Mouse (Mus musculus) CH12.LX (cell line): Measurements from ENCODE around the gene Gmppa. TPM values are rescaled to one million over a fixed set of nuclear protein-coding genes. Genes with fewer than 3 reads are reported as not detected.

Experiments used
- DNase-seq: peaks from one replicate; pipeline ENCODE4 v3.0.0-alpha.2; 2013; ENCODE audit errors: extremely low read depth
- H3K27ac ChIP-seq: 2 replicates; pipeline ENCODE4 v1.5.1; 2012; ENCODE audit warnings: low read depth, mild to moderate bottlenecking, control low read depth, moderate library complexity; ENCODE audit not compliant: insufficient read depth
- H3K27me3 ChIP-seq: replicated peaks from 2 replicates; pipeline ENCODE3; 2012; ENCODE audit warnings: inconsistent platforms
- H3K36me3 ChIP-seq, 2 experiments: replicated peaks in 1 of 2; 2 replicates each; pipeline versions ENCODE3 to v1.6.1; 2012; ENCODE audit warnings: inconsistent platforms in 1 of 2, low read length in 1 of 2, mild to moderate bottlenecking in 1 of 2, mixed read lengths in 1 of 2, moderate library complexity in 1 of 2; ENCODE audit not compliant: control insufficient read depth in 1 of 2, insufficient read depth in 1 of 2
- H3K4me1 ChIP-seq, 2 experiments: 2 replicates each; pipeline ENCODE4 v1.6.1; 2012; ENCODE audit warnings: inconsistent platforms in 1 of 2, moderate library complexity in 1 of 2; ENCODE audit not compliant: insufficient read depth in 2 of 2, control insufficient read depth in 1 of 2
- H3K4me2 ChIP-seq: 2 replicates; pipeline ENCODE4 v1.6.1; 2012; ENCODE audit warnings: low read depth, mild to moderate bottlenecking, control low read depth; ENCODE audit not compliant: poor library complexity, insufficient read depth, severe bottlenecking
- H3K4me3 ChIP-seq, 3 experiments: fragments of 150-350 bp in 1 of 3; sonication (generic) in 1 of 3; replicated peaks in 1 of 3; 2 replicates each; pipeline versions ENCODE3 to v1.5.1; 2011 to 2012; ENCODE audit warnings: low read depth in 2 of 3, low read length in 2 of 3, mild to moderate bottlenecking in 2 of 3, moderate library complexity in 2 of 3, control low read depth in 1 of 3, improper control_type of control experiment in 1 of 3, inconsistent platforms in 1 of 3, mixed read lengths in 1 of 3; ENCODE audit not compliant: poor library complexity in 1 of 3
- H3K79me2 ChIP-seq: replicated peaks from 2 replicates; pipeline ENCODE4 v1.6.1; 2012; ENCODE audit warnings: mild to moderate bottlenecking, moderate library complexity; ENCODE audit not compliant: control insufficient read depth, poor library complexity, insufficient read depth, severe bottlenecking; ENCODE audit errors: extremely low read depth
- H3K9ac ChIP-seq: 2 replicates; pipeline ENCODE4 v1.6.1; 2012; ENCODE audit warnings: low read depth, mild to moderate bottlenecking, control low read depth, moderate library complexity; ENCODE audit not compliant: insufficient read depth
- H3K9me3 ChIP-seq: replicated peaks from 2 replicates; pipeline ENCODE3; 2012; ENCODE audit warnings: low read length, inconsistent platforms, mixed read lengths
- CHD2 ChIP-seq: IDR thresholded peaks from 2 replicates; pipeline ENCODE4 v1.6.1; 2011; ENCODE audit warnings: low read length, improper control_type of control experiment
- CTCF ChIP-seq, 2 experiments: IDR thresholded peaks in 1 of 2; conservative IDR thresholded peaks in 1 of 2; 2 replicates each; pipeline ENCODE4 v1.5.1; 2011 to 2012; ENCODE audit warnings: low read depth in 2 of 2, low read length in 2 of 2, improper control_type of control experiment in 1 of 2, inconsistent platforms in 1 of 2, mild to moderate bottlenecking in 1 of 2, moderate library complexity in 1 of 2
- EP300 ChIP-seq: IDR thresholded peaks from 2 replicates; pipeline ENCODE4 v1.6.1; 2011; ENCODE audit warnings: low read length, improper control_type of control experiment
- GABPA ChIP-seq: IDR thresholded peaks from 2 replicates; pipeline ENCODE4 v1.6.1; 2012; ENCODE audit warnings: low read depth, low read length, improper control_type of control experiment, inconsistent platforms; ENCODE audit not compliant: insufficient replicate concordance
- KAT2A ChIP-seq: IDR thresholded peaks from 2 replicates; pipeline ENCODE4 v1.6.1; 2012; ENCODE audit warnings: low read length, improper control_type of control experiment, inconsistent platforms; ENCODE audit not compliant: insufficient replicate concordance
- MAFK ChIP-seq: IDR thresholded peaks from 2 replicates; pipeline ENCODE4 v1.6.1; 2011; ENCODE audit warnings: low read length, improper control_type of control experiment; ENCODE audit not compliant: insufficient replicate concordance
- MAX ChIP-seq: IDR thresholded peaks from 2 replicates; pipeline ENCODE4 v1.6.1; 2011; ENCODE audit warnings: low read length, improper control_type of control experiment
- MEF2A ChIP-seq: IDR thresholded peaks from 2 replicates; pipeline ENCODE4 v1.6.1; 2014; ENCODE audit warnings: low read depth, mild to moderate bottlenecking, inconsistent platforms, low read length, improper control_type of control experiment, borderline replicate concordance
- MXI1 ChIP-seq: IDR thresholded peaks from 2 replicates; pipeline ENCODE4 v1.6.1; 2011; ENCODE audit warnings: mild to moderate bottlenecking, low read depth, low read length, improper control_type of control experiment
- POLR2A ChIP-seq: IDR thresholded peaks from 2 replicates; pipeline ENCODE4 v1.6.1; 2011; ENCODE audit warnings: low read depth, mild to moderate bottlenecking, improper control_type of control experiment, low read length
- RAD21 ChIP-seq: IDR thresholded peaks from 2 replicates; pipeline ENCODE4 v1.6.1; 2011; ENCODE audit warnings: low read depth, mild to moderate bottlenecking, low read length, improper control_type of control experiment, moderate library complexity
- RCOR1 ChIP-seq: conservative IDR thresholded peaks from 2 replicates; pipeline ENCODE4 v1.6.1; 2012; ENCODE audit warnings: low read depth, mild to moderate bottlenecking, inconsistent platforms, low read length, improper control_type of control experiment
- SIN3A ChIP-seq: IDR thresholded peaks from 2 replicates; pipeline ENCODE4 v1.6.1; 2012; ENCODE audit warnings: low read length, improper control_type of control experiment, inconsistent platforms
- TCF12 ChIP-seq: IDR thresholded peaks from 2 replicates; pipeline ENCODE4 v1.6.1; 2014; ENCODE audit warnings: low read depth, mild to moderate bottlenecking, inconsistent platforms, low read length, improper control_type of control experiment
- UBTF ChIP-seq: IDR thresholded peaks from 2 replicates; pipeline ENCODE4 v1.6.1; 2012; ENCODE audit warnings: low read depth, mild to moderate bottlenecking, inconsistent platforms, low read length, improper control_type of control experiment, moderate library complexity
- ZNF384 ChIP-seq: IDR thresholded peaks from 2 replicates; pipeline ENCODE4 v1.6.1; 2012; ENCODE audit warnings: low read depth, low read length, improper control_type of control experiment, inconsistent platforms
- dilution Hi-C: fragments of 300-500 bp; cut with MboI; formaldehyde crosslinking; loops from 2 replicates; pipeline ENCODE4 v1.14.3; 2020; ENCODE audit warnings: low sequenced_read_pairs; ENCODE audit not compliant: extremely low pct_unique_long_range_greater_than_20kb, extremely low pct_ligation_motif_present
- in situ Hi-C: fragments of 300-500 bp; cut with MboI; formaldehyde crosslinking; loops from 3 replicates; pipeline ENCODE4 v1.14.3; 2019; ENCODE audit warnings: low sequenced_read_pairs, low pct_ligation_motif_present, low pct_unique_long_range_greater_than_20kb, mixed read lengths
- polyA plus RNA-seq: library from polyadenylated mRNA; unstranded; fragments of >175 nt; gene quantifications from 2 replicates; pipeline ENCODE4 v1.2.1, GENCODE M21; 2012; ENCODE audit warnings: low read depth; ENCODE audit not compliant: insufficient read length
- total RNA-seq, 2 experiments: library from RNA; depleted of rRNA; stranded (reverse); fragments of 300-350 nt in 1 of 2; fragments of >200 nt in 1 of 2; gene quantifications; 2 replicates each; pipeline ENCODE4 v1.2.3; 2012 to 2014

Gmppa gene
- total and polyA plus RNA-seq, 3 experiments: 102 to 153 (median 126) TPM

DNA sequence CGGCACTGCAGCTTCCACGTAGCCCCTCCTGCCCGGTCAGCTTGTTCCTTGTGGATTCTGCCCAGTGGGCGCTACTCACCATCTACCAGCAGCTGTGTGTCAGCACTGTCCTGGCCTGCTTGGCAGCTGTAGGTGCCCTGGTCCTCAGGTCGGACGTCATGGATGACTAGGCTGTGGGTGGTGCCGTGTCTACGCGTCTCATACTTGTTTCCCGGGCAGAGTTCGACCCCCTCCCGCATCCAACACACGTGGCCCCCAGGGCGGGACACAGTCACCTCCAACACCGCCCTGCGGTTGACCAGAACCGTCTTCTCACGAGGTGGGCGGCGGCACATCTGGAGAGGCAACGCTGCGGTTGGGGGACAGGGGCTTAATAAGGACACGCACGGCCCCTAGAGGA, 50.8 kb downstream of the Gmppa start:
- dilution Hi-C loops: no loop called here

GRCm38 (mm10) chr1:75487040-75487404, 51.3 kb downstream of the Gmppa start:
- H3K27ac ChIP-seq: no peak overlapping the region
- H3K4me2 ChIP-seq: peak overlapping the region; percentile 93
- H3K4me1 ChIP-seq: peaks cover 14 to 17% of the 10 kb centered on the region in 2 experiments
- H3K9ac ChIP-seq: no peak overlapping the region; the same call in none of the 2 replicates
- DNase-seq: no peak
- H3K9me3 ChIP-seq: no peaks in the 10 kb centered on the region
- dilution Hi-C loops: no loop called here
- TF ChIP-seq SIN3A: no peak
- TF ChIP-seq EP300: no peak
- no peak for TF ChIP-seq GABPA
- TF ChIP-seq UBTF: 0 out of 2 replicates have a peak, but pooled peaks have one; percentile 26
- no peak for TF ChIP-seq ZNF384
- TF ChIP-seq MAX: no peak
- TF ChIP-seq MEF2A: no peak
- no peak for TF ChIP-seq KAT2A
- no peak for TF ChIP-seq MAFK
- 0 out of 2 replicates have a peak, but pooled peaks have one; percentile 30 for TF ChIP-seq CHD2
- no peak for TF ChIP-seq MXI1
- no peak for TF ChIP-seq RAD21
- in situ Hi-C loops: no loop called here
- H3K4me3 ChIP-seq: peak overlapping the region; percentile 37 to 72 (median 53)
- peaks cover 0 to 1% of the 10 kb centered on the region in 2 experiments for H3K36me3 ChIP-seq
- peaks cover 62% of the 10 kb centered on the region for H3K27me3 ChIP-seq
- H3K79me2 ChIP-seq: no peaks in the 10 kb centered on the region

More for the DNA sequence above, 50.8 kb downstream of the Gmppa start:
- Histone ChIP-seq H3K27ac (no peak overlapping the region), H3K27me3 (peaks cover 57% of the 10 kb centered on the region), H3K79me2 (no peaks in the 10 kb centered on the region), H3K4me1 (peaks cover 14 to 17% of the 10 kb centered on the region in 2 experiments), H3K9me3 (no peaks in the 10 kb centered on the region), H3K4me2 (peak overlapping the region; percentile 93), H3K4me3 (peak overlapping the region in 1 of 3 experiments; percentile 72), H3K9ac (no peak overlapping the region), H3K36me3 (peaks cover 0 to 1% of the 10 kb centered on the region in 2 experiments)
- no peak for DNase-seq
- TF ChIP-seq SIN3A (no peak), POLR2A (no peak), RCOR1 (no peak), TCF12 (no peak), MAX (no peak), RAD21 (no peak; the same call in 1 of the 2 replicates), CTCF (conservative IDR thresholded peaks at IDR 0.05 in 1 of 2, IDR thresholded peaks at IDR 0.05 in 1 of 2; ENCODE audit: low read depth in 2 of 2, low read length in 2 of 2) (no peak)
- in situ Hi-C loops: no loop called here
